Mouse (Mus musculus): ENCODE measurements around the gene Slc22a18.
"Not testable (repeated sequence)": the region's sequence is repeated elsewhere in the genome, so short reads cannot be mapped to it uniquely, and the experiment has no call there.

Slc22a18 gene

GRCm38 (mm10) chr7:143502418-143503200 lies 29.1 kb downstream of the Slc22a18 start, which contains the start of gene Phlda2:
TSS of gene Phlda2 (minus strand) at chr7:143503150.
- no peak for DNase-seq (ENCODE audit: low spot score in 2 of 2)

- no peak for DNase-seq (ENCODE audit: low spot score in 2 of 2)
Measured at GRCm38 (mm10) chr7:143503926-143504325, 30.4 kb downstream of the Slc22a18 start.

- no peak for DNase-seq (ENCODE audit: low spot score in 2 of 2)
Measured at GRCm38 (mm10) chr7:143505411-143505810, 31.9 kb downstream of the Slc22a18 start.

DNA sequence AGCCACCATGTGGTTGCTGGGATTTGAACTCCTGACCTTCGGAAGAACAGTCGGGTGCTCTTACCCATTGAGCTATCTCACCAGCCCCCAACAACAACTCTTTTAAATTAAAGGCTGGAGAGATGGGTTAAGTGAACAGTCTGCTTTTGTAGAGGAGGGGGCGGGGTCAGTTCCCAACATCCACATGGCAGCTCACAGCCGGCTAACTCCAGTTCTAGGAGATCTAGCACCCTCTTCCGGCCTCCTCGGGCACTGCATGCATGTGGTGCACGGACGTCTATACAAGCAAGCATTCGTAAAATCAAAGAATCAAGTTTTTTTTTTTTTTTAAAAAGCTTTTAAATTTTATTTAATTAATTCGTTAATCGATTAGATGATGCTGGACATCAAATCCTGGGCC lies 32.3 kb downstream of the Slc22a18 start:
- peak; percentile 30 to 68 for DNase-seq (ENCODE audit: low spot score in 2 of 2)

DNA sequence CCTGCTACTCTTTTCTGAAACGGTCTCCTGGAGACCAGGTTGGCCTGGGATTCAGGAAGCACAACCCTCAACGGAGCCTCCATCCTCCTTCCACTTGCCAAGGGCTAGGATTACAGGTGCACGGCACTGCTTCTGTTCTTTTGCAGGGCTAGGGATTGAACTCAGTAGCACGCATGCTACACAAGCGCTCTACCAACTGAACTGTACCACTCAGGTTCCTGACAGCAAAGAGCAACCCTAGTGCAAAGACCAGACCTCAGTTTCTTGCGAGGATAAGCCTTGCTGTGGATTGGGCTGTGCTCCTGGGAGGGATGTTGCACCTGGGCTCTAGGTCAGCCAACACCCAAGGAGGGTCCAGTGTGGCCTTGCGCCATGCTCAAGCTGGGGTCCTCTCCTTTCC lies 32.7 kb downstream of the Slc22a18 start:
- DNase-seq (ENCODE audit: low spot score in 2 of 2): no peak

- peak in 1 of 2 experiments; percentile 29 for DNase-seq (ENCODE audit: low spot score in 2 of 2)
Measured at GRCm38 (mm10) chr7:143506675-143507074, 33.1 kb downstream of the Slc22a18 start.

DNA sequence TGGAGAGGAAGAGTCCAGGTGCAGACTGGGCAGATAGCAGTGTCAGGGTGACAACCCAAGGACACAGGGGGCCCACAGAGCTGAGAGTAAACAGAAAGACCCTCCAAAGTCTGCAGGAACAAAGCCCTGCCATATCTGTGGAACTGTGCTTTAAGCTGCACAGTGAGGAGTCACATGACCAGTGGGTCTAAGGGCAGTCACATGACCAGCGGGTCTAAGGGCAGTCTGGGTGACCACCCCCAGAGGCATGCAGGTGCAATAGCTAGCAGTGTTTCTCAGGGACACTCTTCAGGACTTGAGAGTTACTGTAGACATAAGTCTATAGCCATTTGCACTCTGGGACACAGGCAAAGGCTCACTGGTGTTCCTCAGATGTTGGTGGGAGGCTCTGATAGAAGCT lies 36.0 kb downstream of the Slc22a18 start:
- DNase-seq (ENCODE audit: low spot score in 2 of 2): no peak

GRCm38 (mm10) chr7:143510593-143511334 lies 37.2 kb downstream of the Slc22a18 start:
- DNase-seq (ENCODE audit: low spot score in 2 of 2): no peak

- no peak for DNase-seq (ENCODE audit: low spot score in 2 of 2)
Measured at GRCm38 (mm10) chr7:143511335-143511712, 37.8 kb downstream of the Slc22a18 start.

DNA sequence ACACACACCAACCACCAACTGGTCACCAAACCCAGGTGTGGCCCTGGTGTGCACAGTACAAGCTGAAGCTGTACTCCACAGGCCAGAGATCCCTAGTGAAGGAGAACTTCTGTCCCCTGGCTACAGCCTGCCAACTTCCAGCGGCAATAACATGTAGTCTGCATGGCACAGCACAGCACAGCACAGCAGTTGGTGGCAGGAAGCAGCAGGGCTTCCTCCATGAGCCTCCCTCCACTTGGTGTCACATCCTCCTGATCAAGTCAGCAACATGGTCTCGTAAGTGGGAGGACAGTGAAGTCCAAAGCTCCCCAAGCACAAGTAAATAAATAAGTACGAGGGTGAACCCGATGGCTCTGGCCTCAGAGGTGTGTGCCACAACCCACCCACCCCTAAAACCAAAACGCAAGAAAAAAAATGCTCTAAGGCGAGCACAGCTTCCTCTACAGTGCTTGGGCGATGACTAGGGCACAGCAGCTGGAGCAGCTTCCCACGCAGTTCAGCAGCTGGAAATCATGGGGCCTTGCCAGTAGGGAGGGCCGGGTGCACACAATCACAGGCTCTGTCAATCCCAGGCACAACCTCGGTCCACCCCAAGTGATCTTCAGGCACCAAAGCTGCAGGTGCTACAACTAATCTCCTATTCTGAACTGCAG lies 40.4 kb downstream of the Slc22a18 start:
- peak; percentile 50 to 54 for DNase-seq (ENCODE audit: low spot score in 2 of 2)

DNA sequence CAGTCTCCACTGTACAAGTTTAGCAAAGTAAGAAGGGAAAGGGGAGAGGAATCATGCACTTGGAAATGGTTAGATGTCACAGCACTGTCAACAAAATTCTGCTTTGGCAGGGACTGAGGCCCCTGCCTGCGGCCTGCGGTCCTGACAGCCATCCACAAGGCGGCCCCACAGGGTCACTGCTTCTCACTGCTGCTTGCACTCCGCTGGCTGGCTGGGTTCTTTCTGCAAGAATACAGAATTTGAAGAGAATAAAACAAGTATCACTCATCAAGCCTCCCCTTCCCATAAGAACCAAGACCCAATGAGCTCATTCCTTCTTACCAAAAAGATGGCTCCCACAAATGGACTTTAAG lies 40.9 kb downstream of the Slc22a18 start:
- DNase-seq (ENCODE audit: low spot score in 2 of 2): peak; percentile 24 to 25

- no peak for DNase-seq (ENCODE audit: low spot score in 2 of 2)
Measured at GRCm38 (mm10) chr7:143519333-143519732, 45.8 kb downstream of the Slc22a18 start.

DNA sequence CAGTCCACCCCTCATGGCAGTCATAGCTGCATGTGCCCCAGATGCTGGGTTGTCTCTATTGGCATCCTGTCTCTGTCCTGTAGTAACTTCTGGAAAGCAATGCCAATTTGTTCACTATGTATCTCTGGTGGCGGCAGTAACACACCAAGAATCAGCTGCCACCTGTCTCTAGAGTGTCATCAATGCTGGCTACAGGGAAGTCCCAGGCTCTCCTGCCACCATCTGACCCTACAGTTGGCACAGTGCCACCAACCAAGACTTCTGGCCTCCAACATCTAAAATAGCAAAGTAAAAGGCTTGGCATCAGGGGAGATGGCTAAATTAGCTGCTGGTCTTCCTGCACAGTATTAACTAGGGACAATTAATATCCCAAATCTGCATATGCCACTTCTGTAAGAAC lies 58.9 kb downstream of the Slc22a18 start:
- no peak for DNase-seq (ENCODE audit: low spot score in 2 of 2)

GRCm38 (mm10) chr7:143533284-143533683 lies 59.7 kb downstream of the Slc22a18 start:
- DNase-seq (ENCODE audit: low spot score in 2 of 2): no peak

DNA sequence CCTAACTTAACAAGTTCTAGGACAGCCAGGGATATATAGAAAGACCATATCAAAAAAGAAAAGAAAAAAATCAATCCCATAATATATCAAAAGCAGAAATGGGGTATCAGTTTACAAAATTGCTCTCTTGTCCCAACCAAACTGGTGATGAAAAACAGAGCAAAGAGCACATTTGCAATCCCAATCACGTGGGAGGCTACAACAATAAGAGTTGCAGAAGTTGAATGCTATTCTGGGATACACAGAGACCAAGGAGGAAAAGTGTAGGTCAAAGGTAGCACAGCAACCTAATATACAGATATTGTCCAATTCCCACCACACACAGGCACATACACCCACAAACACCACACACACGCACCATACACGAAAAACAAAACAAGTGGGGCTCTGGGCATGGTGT lies 62.7 kb downstream of the Slc22a18 start:
- DNase-seq (ENCODE audit: low spot score in 2 of 2): no peak

DNA sequence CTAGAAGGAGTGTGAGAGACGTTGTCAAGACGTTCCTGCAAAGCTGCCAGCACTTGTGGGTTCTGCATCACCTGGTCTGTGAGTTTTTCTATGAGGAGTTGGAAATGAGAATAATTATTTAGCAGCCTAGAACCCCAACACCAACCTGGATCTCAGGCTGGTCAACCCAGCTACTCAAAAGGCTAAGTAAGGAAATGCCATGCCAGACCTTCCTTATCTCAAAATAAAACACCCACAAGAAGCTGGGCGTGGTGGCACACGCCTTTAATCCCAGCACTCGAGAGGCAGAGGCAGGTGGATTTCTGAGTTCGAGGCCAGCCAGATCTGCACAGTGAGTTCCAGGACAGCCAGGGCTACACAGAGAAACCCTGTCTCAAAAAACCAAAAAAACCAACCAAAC lies 64.7 kb downstream of the Slc22a18 start:
- DNase-seq (ENCODE audit: low spot score in 2 of 2): not testable (repeated sequence)

DNA sequence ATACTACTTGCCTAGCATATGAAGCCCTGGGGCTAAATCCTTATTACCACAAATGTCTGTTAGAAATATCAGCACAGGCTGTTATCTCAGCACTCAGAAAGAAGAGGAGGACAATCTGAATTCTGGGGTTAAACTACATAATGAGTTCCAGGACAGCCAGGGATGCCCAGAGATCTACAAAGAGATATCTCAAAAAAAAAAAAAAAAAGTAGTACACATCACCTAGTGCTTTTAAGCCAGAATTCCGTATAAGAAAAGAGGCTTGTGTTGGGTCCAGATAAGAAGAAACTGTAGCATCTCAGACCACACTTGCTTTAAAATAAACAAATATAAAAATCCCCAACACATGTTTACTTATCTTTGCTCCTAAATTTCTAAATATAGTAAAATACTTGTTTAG lies 65.1 kb downstream of the Slc22a18 start:
- no peak for DNase-seq (ENCODE audit: low spot score in 2 of 2)

DNA sequence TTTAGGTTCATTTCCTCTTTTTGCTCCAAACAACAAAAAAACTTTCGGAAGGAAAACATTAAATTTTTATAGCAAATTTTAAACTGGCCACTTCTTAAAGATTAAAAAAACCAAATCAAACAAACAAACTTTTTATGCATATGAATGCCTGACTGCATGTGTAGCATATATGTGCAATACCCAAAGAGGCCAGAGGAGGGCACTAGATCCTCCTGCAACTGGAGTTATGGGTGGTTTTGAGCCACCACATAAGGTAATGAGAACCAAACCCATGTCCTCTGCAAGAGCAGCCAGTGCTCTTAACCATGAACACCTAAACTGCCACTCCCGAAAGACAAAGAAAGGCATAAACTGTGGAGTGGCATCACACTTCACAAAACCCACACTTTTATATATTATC lies 70.8 kb downstream of the Slc22a18 start:
- DNase-seq (ENCODE audit: low spot score in 2 of 2): no peak

DNA sequence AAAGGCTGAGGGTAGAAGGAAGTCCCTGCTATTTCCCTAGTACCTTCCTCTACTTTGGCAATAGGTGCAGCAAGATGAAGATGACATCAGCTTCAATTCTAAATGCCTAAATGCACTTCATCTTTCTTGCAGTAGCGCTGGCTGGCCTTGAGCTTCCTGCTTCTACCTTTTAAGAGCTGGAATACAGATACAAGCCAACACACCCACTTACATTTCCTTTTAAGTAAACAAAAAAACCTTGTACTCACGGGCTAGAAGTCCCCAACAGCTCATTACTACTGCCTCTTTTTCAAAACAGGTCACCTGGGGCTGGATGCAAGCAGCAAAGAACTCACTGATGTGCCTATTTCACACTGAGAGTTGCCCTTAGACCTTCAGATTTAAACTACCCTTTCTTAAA lies 73.0 kb downstream of the Slc22a18 start:
- DNase-seq (ENCODE audit: low spot score in 2 of 2): no peak

DNA sequence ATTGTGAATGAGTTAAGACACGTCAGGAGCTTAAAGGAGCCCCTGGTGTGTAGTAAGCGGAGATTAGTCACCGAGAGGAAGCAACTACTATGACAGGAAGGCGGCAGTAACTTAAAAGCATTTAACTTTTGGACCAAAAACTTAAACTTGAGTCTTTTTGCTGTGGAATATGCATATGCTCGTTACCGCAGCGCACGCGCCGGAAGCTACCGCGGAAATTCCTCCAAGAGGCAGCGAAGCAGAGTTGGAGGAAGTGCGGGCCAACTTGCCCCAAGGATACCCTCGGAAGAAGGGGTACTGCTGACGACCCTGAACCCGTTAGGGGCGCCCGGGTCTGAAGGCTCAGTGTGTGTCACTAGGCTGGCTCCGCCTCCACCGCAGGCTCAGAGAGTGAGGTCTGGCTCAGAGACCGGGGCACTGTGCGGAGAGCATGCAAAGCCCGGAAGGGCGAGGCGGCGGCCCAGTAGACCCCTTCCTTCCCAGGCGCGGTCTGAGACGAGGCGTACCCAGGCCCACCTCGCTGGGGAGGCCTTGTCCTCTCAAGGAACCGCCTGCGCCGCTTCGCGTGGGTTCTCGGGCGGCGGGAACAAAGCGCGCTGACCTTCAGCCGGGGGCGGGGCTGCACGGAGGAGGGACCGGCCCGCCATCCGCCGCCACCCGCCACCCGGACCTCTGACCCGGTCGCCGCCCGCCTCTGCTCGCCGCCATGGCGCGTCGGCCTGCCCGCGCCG lies 74.9 kb downstream of the Slc22a18 start:
- DNase-seq (ENCODE audit: low spot score in 2 of 2): no peak
